Mouse (Mus musculus) urinary bladder, postnatal 25 days (tissue): ENCODE data around the gene Clcc1.
A peak's percentile ranks its signal among the peaks of the same experiment; 100 is the strongest.
"Not testable (repeated sequence)": the region's sequence is repeated elsewhere in the genome, so short reads cannot be mapped to it uniquely, and the experiment has no call there.

Experiments used
- DNase-seq: peaks from one replicate; pipeline ENCODE4 v3.0.0; 2022; ENCODE audit warnings: low spot score

Clcc1 gene

GRCm38 (mm10) chr3:108653710-108654379 lies at the start of gene Clcc1:
Clcc1 (plus strand) TSS chr3:108653913.
- DNase-seq, result peak; percentile 96

- DNase-seq, result no peak
Measured at GRCm38 (mm10) chr3:108608906-108609305, 44.8 kb upstream of the Clcc1 start.

- no peak for DNase-seq
Measured at GRCm38 (mm10) chr3:108634761-108635160, 19.0 kb upstream of the Clcc1 start.

DNA sequence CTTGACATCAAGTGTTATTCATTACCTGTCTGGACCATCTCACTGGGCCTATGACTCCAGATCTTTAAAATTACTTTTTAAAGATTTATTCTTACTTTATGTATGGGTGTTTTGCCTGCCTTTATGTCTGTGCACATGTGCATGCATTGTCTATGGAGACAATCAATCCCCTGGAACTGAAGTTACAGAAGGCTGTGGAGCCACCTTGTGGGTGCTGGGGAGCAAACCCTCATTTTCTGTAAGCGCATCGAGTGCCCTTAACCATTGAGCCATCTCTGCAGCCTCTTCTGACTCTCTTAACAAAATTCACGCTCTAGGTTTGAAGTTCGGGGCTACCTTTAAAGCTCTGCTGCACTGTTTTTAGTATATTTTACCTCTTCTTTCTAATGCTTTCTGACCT lies 14.3 kb upstream of the Clcc1 start:
- DNase-seq, result no peak

DNA sequence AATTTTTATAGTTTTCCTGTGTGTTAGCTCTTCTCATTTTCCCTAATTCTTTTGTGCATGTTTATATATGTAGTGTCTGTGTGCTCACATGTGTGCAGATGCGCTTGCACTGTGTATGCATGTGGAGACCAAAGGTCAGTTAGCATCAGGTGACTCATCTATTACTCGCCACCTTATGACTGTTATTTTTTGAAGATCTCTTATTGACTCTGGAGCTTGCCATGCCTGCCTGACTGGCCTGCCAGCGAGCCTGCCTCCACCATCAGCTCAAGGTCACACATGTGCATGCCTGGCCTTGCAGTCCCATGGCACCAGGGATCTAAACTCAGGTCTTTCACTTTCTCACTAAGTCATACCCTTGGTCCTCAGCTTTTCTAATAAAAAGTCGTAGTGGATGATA lies 12.7 kb upstream of the Clcc1 start:
- peak; percentile 20 for DNase-seq

DNA sequence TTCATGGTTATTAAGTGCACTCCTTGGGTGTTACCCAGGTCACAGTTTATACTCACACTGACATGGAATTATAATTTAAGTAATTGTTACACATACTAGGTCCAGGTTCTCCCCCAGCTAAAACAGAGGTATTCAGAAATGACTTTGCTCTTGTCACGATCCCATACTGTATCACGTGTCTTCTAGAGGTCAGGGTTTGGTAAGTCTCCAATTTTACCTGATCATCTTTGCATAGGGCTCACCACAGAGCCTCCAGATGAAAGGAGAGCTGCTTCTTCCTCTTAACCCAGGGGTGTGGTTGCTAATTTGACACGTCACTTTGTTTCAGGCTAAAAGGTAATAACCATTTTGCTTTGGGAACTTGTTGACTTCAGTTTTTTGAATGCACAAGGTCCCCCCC lies 8.9 kb upstream of the Clcc1 start:
- no peak for DNase-seq

GRCm38 (mm10) chr3:108646036-108646435 lies 7.7 kb upstream of the Clcc1 start:
- DNase-seq, result no peak

GRCm38 (mm10) chr3:108647681-108648080 lies 6.0 kb upstream of the Clcc1 start:
- DNase-seq, result not testable (repeated sequence)

DNA sequence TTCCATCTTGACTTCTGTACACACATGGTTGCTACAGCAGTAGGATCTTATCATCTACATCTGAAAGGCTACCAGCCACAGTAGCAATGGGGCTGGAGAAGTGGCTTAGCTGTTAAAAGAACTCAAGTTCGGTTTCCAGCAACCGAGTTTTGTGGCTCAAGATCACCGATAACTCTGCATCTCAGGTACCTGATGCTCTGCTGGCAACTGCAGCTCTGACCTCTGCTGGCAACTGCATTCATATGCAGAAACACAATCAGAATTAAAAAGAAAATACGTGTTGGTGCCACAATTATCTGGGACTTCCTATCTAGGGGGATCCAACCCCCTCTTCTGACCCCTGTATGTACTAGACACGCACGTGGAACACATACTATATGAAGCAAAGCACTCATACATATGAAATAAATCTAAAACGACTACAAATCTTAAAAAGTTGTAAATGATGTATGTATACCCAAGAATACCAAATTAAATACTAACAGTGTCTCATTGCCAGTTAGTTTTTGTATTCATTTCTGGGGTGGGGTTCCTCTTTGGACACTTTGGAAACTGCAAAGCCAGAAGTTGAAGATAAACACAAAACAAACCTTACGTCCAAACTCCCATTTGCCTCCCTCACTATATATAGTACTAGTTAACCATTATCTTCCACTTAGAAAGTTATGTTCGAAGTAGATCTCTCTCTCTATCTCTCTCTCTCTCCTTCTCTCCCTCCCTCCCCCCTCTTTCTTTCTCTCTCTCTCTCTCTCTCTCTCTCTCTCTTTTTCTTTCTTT lies 659 bp upstream of the Clcc1 start:
- DNase-seq, result no peak

- DNase-seq, result no peak
Measured at GRCm38 (mm10) chr3:108654566-108654965, 853 bp downstream of the Clcc1 start.

- DNase-seq, result no peak
Measured at GRCm38 (mm10) chr3:108655486-108655885, 1.8 kb downstream of the Clcc1 start.

GRCm38 (mm10) chr3:108658612-108659011 lies 4.9 kb downstream of the Clcc1 start:
- DNase-seq, result no peak

DNA sequence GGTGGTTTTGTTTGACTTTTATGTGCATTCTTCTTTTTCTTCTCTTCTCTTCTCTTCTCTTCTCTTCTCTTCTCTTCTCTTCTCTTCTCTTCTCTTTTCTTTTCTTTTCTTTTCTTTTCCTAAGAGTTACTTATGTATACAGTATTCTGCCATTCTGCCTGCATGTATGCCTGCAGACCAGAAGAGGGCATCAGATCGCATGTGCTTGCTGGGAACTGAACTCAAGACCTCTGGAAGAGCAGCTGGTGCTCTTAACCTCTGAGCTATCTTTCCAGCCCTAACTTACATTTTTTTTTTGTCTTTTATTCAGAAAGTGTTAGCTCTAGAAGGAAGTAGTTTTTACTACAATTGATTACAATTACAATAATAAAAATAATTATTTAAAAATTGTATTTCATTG lies 7.2 kb downstream of the Clcc1 start:
- no peak for DNase-seq

GRCm38 (mm10) chr3:108676616-108677015 lies 22.9 kb downstream of the Clcc1 start:
- no peak for DNase-seq

DNA sequence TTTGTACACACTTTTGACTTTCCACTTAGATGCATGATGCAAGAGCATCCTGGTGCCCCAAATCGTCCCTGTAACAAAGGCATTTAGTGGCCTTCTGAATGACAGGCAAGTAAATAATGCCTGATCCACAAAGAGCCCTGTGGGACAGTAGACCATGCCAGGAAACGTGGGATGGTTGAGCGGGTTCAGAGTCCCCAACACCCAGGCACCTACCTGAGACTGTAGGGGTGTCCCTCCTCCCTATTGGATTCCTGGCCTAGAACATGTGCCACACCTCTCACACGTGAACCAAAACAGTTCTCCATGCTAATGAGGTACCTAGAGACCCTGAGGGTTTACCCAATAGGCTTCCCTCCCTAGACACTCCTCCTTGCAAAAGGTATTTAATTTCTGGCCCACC lies 27.3 kb downstream of the Clcc1 start:
- DNase-seq, result no peak

DNA sequence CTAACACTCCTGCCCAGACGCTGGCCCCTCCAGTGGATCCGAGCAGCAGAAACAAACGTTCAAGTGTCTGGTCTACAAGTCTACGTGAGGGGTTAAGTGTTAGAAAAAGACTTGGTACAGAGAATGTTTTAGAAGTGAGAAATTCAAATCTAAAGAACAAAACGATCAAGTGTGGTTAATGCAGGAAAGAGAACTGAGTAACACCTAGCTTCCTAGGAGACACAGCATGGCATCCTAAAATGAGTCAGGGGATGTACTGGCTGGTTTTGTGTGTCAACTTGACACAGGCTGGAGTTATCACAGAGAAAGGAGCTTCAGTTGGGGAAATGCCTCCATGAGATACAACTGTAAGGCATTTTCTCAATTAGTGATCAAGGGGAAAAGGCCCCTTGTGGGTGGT lies 29.9 kb downstream of the Clcc1 start:
- DNase-seq, result not testable (repeated sequence)

DNA sequence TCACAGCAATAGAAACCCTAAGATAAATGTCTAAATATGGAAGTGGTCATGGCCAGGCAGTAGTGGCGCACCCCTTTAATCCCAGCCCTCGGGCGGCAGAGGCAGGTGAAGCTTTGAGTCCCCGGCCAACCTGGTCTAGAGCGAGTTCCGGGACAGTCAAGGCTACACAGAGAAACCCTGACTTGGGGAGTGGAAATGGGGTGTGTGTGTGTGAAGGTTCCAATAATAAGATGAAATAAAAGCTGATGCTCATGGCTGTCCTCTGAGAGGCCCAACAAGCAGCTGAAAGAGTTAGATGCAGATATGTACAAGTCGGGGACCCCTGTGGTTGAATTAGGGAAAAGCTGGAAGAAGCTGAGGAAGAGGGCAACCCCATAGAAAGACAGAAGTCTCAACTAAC lies 32.0 kb downstream of the Clcc1 start:
- DNase-seq, result no peak

DNA sequence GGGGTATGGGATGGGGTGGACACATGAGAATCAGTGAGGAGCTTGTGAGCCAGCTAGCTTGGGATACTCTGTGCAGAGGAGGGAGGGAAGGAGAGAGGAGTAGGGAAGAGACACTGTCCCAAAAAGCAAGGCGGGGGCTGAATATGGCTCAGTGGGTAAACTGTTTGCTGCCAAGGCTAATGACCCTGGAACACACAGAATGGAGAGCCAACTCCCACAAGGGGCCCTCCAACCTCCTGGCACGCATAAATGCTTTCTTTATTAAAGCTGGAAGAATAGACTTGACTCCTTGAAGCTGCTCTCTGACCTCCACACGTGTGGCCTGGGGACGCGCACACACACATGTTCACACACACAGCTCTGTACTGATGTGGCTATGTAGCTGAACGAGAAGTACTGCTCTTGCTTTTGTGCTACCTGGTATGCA lies 35.3 kb downstream of the Clcc1 start:
- DNase-seq, result no peak

- no peak for DNase-seq
Measured at GRCm38 (mm10) chr3:108689446-108689845, 35.7 kb downstream of the Clcc1 start.

- no peak for DNase-seq
Measured at GRCm38 (mm10) chr3:108689979-108690378, 36.3 kb downstream of the Clcc1 start.

DNA sequence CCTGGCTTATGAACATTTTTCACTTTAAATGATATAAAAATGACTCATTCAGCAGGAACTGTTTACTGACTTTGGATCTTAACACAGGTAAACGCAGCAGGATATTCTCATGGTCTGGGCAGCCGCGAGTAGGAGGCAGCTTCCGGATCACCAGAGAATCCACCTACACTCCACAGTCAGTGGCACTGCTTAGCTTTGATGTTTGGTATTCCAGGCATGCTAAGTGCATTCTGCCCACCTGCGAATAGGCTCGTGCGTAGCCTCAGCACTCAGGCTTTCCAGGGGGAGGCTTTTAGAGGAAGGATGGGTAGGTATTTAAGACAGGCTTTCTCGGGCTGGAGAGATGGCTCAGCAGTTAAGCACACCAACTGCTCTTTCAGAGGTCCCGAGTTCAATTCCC lies 40.6 kb downstream of the Clcc1 start:
- no peak for DNase-seq

DNA sequence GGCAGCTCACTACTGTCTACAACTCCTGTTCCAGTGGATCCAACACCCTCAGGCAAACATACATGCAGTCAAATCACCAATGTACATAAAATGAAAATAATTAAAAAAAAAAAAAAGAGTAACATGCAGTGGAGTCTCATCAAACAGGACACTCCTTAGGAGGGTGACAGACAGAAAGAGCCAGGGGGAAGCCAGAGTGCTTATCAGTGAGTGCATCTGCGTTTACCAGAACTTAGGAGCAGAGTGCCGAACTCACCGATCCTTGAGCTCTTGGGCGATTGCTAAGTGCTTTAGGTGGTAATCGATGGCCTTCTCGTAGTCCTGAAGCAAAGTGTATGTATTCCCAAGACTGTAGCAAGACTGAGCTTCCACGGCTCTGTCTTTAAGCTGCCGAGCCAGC lies 44.9 kb downstream of the Clcc1 start:
- DNase-seq, result no peak

- no peak for DNase-seq
Measured at GRCm38 (mm10) chr3:108699786-108700185, 46.1 kb downstream of the Clcc1 start.

GRCm38 (mm10) chr3:108701256-108701655 lies 47.5 kb downstream of the Clcc1 start:
- DNase-seq, result no peak
